Mouse (Mus musculus): ENCODE measurements at regions not wholly inside any gene's neighbourhood (a gene's known extent, or its start where the extent isn't known, plus 50 kb on each side); places are given as distances from the start of the nearest gene placed in this dataset.

DNA sequence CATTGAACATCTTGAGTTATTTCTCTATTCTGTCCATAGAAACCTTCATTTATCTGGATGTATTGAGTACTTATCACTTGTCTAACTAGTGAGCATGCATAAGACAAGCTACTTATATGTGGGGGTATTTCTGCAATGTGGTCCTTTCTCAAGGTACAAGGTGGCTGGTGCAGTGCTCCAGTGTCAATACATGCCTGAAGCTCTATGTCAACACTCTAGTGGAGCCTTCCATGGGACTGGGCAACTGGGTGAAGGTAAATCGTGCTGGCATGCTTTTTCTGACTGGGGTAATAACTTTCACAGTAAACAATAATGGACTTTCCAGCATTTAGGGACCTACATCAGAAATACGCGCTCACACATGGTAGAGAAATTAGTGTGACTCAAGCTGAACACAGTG is 750.9 kb downstream of the 1700064H15Rik start:
- intact Hi-C loops (cut with DNase I) = no loop called here
- DNase-seq (ENCODE audit: low spot score in 2 of 2) = no peak

DNA sequence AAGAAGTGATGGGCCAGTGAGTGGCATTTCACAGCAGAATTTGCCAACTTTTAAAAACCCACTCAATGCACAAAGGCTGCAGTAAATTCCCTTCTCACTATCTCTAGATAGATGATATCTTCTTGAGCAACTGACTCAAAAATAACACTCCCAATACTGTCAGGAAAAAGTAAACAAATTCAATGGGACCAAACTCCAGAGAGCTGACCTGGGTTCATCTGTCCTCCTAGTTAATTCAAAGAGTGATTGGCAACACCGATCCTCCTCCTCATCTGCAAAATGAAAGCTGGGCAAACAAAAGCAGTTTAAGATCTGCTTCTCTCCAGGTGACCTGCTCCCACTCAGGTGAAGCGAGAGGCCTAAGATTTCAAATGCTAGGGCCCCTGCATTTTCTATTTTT is 747.3 kb downstream of the 1700064H15Rik start:
- DNase-seq (ENCODE audit: low spot score in 2 of 2) = no peak
- intact Hi-C loops (cut with DNase I) = no loop called here

DNA sequence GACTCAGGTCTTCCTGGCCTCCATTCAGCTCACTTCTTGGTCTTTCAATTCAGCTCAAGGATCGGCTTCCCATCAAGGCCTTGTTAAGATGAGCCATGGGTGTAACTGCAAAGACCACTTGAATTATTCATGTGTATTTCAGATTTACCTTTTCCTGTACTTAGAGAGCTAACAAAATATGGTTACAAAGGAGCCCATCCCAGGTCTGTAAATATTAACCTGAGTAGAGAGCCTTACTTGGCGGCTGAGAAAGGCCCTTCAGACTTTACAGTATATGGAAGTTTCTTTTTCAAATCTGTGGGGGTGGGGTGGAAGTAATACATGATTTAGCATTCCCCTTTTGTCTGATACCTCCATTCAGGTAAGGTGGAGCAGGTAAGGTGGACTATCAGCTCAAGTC is 735.7 kb downstream of the 1700064H15Rik start:
- intact Hi-C loops (cut with DNase I) = no loop called here
- no peak for DNase-seq (ENCODE audit: low spot score in 2 of 2)

DNA sequence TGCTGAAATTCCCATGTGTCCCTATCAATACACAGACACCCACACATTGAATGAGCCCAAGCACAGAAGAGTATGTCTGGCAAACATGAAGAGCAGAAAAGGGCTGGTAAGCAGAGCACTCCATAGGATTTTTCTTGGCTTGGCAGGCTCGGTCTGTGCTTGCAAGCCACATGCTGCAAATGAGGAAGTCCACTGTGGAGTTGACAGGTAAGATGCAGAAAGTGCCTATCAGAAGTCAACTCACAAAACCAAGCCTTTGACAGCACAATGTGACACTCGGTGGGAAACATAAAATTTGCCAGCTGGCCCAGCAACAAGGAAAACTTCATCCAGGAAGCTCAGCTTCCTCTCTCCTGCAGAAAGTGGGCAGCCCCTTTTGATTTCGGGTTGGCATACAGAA is 722.7 kb downstream of the 1700064H15Rik start:
- intact Hi-C loops (cut with DNase I) = loop anchor here (10.0 kb wide), 1 partner anchor 261 kb away; no protein-coding TSS in a partner anchor
- DNase-seq (ENCODE audit: low spot score in 2 of 2) = peak; percentile 8 to 26

DNA sequence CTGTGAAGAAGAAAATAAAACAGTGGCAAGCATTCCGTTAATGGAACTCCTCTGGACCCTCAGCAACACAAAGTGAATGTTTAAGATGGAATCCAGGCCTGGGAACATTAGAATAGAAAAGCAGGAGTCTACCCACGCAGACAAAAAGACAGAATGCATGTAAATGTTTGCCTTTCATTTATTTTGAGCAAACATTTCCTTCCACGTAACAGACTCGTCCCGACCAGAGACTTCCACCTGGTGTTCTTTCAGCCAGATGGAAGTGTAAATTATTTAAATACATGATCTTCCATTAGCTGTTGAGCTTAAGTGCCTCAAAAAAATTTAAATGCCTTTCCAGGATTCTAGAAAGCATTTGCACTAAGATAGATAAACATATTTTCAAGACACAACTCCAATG is 722.3 kb downstream of the 1700064H15Rik start:
- intact Hi-C loops (cut with DNase I) = loop anchor here (10.0 kb wide), 1 partner anchor 261 kb away; no protein-coding TSS in a partner anchor
- DNase-seq (ENCODE audit: low spot score in 2 of 2) = no peak

DNA sequence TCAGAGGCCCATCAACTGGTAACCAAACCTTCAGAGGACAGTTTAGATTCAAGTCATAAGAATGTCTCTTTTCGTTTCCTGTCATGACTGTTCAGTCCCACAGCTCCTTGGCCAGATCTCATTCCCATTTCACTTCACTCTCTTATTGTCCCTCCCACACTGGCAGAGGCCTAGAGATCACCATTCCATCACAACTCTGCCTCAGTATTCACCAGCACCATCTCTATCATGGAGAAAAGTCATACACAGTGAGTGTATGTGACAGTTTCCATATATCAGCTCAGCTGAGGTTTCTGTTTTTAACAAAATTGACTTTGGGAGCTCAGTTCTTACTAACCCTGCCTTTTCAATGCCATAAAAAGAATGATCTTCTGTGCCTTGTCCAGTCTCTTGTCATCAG is 719.7 kb downstream of the 1700064H15Rik start:
- intact Hi-C loops (cut with DNase I) = loop anchor here (10.0 kb wide), 1 partner anchor 264 kb away; no protein-coding TSS in a partner anchor
- DNase-seq (ENCODE audit: low spot score in 2 of 2) = no peak

DNA sequence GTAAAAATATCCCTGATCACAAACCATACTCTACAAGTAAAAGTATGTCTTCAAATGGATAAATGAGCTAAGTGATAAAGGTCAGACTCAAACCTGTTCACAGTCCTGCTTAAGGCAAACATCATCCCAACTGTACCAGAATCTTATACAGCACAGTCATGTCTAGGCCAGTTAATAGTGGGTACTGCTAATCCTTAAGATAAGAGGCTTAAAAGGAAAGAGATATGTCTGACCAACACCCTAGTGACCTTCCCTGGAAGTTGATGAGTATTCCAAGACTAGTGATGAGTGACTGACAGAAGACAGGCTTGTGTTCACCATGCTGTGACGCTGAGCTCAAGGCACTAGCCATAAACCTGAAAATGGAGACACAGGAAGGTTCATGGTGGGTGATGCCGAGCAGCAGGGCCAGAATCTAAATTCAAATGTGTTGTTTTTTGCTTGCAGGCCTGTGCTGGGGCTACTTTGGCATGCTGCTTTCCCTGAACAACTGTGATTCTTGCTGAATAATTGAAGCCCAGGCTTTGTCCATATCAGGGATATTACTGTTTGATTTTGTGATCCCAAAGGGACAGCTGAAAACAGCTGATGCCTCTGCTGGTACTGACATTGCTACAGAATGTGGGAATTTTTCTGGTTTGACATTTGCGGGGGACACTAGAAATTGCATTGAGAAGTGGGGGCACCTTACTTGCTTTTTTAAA is 699.9 kb downstream of the 1700064H15Rik start:
- no peak for DNase-seq (ENCODE audit: low spot score in 2 of 2)
- intact Hi-C loops (cut with DNase I) = no loop called here

DNA sequence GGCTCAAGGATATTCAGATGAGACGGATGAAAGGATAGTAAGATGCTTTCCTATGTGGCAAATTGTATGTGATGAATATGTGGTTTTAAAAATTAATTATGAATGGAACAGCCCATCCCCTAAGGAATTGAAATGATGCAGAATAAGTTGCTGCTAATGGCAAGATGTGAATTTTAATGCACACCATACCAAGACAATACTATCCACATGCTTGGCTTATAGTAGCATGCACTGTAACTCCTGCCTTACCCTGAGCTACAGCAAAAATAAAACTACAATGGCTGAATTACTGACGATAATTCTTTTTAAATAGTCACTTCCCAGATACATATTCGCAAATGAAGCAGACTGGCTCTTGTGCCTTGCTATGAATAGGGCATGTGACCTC is 699.4 kb downstream of the 1700064H15Rik start:
- DNase-seq (ENCODE audit: low spot score in 2 of 2) = no peak

DNA sequence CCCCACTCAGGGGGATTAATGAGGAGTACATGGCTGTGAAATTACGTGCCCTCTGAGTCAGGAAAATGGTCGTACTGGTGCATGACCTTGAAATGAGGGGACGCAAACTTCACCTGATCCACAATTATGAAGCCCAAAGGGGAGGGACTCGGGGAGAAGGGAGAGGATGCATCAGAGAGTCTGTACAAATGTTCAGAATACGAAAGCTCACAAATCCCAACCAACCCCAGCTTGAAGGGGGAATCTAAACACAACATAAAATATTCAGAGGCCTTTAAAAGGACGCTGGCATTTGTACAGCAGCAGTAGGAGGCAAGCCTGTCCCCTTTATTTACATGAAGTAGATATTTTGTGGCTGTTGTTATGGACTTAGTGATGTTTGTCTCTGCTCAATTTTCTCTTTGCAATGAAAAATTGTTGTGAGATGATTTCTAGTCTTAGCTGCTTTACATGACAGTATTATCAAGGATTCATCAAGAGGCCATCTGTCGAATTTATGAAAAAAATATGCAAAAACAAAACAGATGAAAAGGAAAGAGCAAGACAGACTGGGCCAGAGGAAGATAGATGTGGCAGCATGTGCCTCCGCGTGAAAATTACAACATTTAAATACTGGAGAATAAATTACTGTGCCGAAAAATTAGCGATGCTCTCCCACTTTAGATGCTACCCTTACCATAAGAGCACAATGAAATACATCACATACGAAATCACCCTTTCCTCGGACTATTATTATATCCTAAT is 695.3 kb downstream of the 1700064H15Rik start:
- intact Hi-C loops (cut with DNase I) = no loop called here
- DNase-seq (ENCODE audit: low spot score in 2 of 2) = no peak

More for the DNA sequence above, 699.4 kb downstream of the 1700064H15Rik start:
- intact Hi-C loops (cut with DNase I) = no loop called here

DNA sequence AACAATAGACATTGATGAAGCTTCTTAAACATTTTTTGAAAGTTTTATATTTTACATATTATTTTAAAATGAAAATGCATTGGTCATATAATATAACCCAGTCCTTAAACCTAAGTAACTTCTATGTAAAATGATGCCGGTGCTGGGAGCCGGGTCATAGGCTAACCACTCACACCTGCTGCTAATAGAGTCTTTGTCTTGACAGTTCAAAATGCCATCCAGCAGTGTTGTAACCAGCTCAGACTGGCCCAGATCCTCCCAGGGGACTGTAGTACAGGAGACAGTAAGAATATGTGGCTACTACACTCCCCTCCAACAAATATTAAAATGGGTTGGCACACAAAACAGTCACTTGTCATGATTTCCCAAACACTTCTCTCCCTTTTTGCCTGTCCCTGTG is 693.6 kb downstream of the 1700064H15Rik start:
- no peak for DNase-seq (ENCODE audit: low spot score in 2 of 2)
- intact Hi-C loops (cut with DNase I) = no loop called here

DNA sequence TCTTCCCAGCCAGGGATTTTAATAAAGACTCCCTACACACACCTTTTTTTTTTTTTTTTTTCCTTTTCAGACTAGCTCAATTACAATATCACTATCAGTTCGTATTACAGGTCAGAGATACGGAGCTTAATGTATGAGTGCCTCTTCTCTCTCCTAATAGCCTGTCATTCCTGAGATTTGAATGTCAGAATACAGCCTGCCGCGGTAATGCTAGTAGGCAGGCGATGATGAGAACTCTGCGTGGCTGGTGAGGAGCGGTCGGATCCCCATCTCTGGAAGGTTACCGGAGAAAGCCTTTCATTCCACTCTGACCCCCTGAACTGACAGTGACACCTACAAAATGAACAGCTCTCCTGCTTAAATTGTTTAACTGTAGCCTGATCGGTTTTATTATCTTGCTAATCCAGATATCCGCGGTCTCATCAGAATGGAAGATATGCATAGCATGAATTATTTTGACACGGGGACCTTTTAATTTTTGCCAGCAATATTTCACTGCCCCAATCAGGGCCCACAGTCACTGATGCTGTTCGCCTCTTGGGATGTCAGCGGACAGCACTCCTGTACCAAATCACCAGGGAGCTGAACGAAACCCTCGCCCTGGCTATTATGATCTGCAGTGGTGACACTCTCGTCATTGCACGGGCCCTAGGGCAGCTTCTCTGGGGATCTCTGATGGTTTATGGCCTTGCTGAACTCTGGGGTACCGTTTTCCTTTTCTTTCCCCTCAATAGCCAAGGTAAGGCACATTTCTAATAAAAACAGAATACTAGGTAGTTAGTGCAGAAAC is 690.9 kb downstream of the 1700064H15Rik start:
- intact Hi-C loops (cut with DNase I) = no loop called here
- no peak for DNase-seq (ENCODE audit: low spot score in 2 of 2)

DNA sequence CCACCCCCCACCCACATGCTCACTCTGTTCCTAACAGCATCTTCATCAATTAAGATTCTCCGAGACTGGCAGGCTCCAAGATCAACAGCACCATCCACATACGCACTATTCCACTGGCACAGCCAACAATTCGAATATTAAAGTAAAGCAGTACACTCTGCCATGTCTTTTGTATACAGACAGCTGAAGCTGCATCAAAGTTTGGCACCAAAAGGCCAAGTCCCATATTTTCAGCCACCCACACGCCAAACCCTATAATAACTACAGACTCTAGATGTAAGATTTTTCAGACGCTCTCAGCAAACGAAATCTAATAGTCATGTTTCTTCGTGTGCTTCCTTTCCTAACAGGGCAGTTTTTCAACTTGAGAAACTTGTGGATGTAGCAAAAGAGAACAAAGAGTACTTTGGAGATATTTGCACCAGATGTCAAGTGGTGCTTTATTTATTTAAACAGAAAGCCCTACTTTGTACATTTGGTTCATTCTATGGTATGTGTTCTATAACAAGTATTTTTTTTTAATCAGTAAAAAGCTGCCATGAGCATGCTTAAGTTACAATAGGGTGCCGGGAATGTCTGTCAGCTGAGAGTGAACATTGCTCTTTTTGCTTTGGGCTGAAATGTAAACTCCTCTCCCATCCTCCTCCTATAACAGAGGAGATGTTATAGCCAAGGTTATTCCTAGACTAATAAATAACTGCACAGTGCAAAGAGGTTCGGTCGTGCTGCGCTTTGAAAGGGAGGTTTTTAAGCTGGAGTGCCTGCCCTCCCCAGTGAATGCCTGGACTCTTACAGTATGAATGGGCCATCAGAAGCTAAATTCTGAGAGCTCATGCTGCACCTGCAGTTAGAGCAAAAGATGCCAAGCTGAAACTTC is 686.9 kb downstream of the 1700064H15Rik start:
- peak; percentile 12 to 25 for DNase-seq (ENCODE audit: low spot score in 2 of 2)
- intact Hi-C loops (cut with DNase I) = no loop called here

DNA sequence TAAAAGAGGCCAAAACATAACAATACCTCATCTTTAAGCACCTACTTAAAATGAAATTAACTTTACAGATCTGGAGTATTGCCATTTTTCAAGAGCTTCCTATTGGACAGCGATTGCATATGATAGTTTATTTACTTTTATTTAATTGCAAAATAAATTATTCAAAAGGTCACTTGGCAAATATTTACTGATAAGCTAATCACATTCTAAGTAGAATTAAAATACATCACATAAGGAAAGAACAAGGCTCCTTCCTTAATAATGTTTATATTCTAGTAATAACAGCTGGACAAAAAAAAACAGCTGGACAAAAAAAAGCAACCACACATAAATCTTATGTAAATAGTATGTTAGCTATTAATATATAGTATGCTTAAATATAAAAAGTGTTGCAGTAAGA is 668.1 kb downstream of the 1700064H15Rik start:
- DNase-seq (ENCODE audit: low spot score in 2 of 2) = no peak
- intact Hi-C loops (cut with DNase I) = no loop called here

DNA sequence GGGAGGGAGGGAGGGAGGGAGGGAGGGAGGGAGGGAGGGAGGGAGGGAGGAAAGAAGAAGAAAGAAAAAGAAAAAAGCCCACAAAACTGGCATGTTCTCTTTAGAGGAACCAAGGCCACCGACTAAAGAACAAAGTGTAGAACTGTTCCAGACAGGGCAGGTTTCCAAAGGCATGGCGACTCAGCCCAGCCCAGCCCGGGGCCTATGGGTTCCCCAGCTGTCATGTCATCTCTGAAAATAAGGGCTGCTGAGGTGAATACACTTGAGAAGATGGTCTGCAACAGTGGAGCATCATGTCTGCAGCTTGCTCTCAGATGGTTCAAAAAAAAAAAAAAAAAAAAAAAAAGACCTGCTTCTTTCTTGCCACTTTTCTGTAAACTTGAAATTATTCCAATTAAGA is 639.8 kb downstream of the 1700064H15Rik start:
- intact Hi-C loops (cut with DNase I) = no loop called here
- DNase-seq (ENCODE audit: low spot score in 2 of 2) = no peak

DNA sequence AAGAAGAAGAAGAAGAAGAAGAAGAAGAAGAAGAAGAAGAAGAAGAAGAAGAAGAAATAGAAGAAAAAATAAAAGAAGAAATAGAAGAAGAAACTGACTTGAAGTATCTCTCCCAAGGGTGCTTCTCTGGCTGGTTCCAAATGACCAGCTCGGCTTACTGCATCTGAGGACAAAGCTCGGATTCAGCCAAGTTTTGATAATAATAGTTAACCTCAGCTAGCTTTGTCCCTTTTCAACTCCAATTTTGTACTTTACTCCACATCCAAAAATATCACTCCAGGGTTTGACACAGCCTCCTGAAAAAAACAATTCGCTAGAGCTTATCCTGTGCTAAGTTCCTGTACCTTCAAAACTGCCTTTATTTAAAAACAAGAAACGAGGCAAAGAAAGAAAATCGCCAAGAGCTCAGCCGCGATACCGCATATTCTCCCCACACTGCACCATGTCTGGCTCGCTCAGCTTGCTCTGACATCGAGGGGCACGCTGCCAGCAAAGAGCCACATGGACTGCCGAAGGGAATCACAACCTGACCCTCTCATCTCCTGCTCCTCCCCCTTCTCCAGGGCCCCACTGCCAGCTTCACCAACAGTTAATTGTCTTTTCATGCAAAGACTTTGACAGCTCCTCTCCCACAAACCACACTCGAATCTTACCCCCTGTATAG is 638.8 kb downstream of the 1700064H15Rik start:
- peak in 1 of 2 experiments; percentile 8 for DNase-seq (ENCODE audit: low spot score in 2 of 2)
- intact Hi-C loops (cut with DNase I) = no loop called here

DNA sequence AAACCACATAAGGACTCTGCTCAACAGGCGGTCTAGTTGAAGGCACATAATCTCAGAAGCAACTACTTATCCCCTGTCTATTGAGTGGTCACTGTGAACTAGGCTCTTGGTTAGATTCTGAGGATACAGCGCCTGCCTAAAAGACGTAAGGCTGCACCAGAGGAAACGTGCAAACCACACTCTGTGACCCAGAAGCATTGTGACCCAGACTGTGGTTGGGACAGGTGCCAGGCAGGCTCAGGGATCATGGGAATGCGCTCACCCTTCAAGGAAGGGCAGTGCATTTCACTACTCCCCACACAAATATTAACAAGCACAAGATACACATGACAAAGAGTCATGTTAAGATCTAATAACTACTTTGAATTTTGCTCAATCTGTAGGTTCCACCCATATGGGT is 628.3 kb downstream of the 1700064H15Rik start:
- intact Hi-C loops (cut with DNase I) = no loop called here
- no peak for DNase-seq (ENCODE audit: low spot score in 2 of 2)

DNA sequence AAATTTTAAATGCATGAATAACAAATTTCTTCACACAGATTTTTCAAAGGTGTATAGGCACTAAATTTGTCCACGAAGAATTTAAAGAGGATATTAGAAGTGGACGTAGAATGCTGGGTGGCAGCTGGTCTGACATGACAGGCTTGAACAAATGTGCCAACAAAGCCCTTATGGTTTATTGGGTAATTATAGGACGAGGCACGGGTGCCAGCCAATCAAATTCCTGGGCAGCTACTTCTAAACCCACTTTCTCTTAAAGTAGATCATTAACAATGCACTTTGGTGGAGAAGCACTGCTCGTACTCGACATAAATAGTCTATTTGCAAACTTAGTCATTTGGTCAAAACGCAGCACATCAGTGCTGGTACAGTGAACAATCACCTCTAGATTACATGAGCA is 626.4 kb downstream of the 1700064H15Rik start:
- intact Hi-C loops (cut with DNase I) = no loop called here
- no peak for DNase-seq (ENCODE audit: low spot score in 2 of 2)

DNA sequence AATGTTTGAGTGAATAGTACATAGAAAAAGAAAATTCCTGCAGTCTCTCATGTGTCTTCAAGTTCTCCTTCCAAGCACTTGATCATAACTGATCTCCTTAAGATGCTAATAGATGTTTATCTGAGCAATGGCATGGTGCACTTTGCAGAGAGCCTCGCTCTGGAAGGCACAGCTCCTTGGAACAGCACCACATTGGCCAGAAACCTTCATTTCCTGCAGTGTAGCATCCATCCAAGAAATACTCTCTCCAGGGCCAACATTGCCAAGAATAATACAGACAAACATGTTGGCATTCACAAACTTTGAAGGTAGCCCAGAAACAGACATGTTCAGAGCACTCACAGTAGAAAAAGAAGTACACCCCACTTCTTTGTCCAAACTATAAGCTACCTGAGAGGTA is 623.7 kb downstream of the 1700064H15Rik start:
- no peak for DNase-seq (ENCODE audit: low spot score in 2 of 2)
- intact Hi-C loops (cut with DNase I) = no loop called here

DNA sequence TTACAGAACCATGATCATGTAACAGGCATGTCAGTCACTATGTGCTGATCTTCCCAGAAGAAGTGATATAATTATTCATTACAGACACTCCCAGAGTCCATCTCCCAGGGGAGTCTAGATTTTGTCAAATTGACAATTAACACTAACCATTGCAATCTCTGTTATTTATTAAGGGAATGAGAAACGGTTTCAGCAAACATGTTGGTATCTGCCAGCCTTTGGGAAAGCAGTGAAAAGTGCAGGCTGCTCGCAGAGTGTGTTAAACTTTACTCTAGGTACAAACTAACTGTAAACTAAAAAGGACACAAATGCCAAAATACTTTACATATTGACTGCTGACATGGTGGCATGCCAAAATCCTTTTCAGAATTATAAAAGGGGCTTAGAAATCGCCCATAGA is 583.9 kb downstream of the 1700064H15Rik start:
- no peak for DNase-seq (ENCODE audit: low spot score in 2 of 2)
- intact Hi-C loops (cut with DNase I) = no loop called here

Data from left cerebral cortex, postnatal 36 days (tissue).